Mouse (Mus musculus) bone marrow, adult 2 months (tissue): ENCODE measurements around the gene Myadml2.

Experiments used
- CTCF ChIP-seq: fragments of 200-500 bp; IDR thresholded peaks from 2 replicates; pipeline ENCODE4 v1.5.1; 2011; ENCODE audit warnings: low read length, control low read depth; ENCODE audit not compliant: control insufficient read depth, insufficient read depth
- POLR2A ChIP-seq: fragments of 200-500 bp; IDR thresholded peaks from 2 replicates; pipeline ENCODE4 v1.6.1; 2011; ENCODE audit warnings: low read depth, mild to moderate bottlenecking, control low read depth, low read length, borderline replicate concordance; ENCODE audit not compliant: control insufficient read depth

GRCm38 (mm10) chr11:120612763-120613162 lies 35.2 kb downstream of the Myadml2 start:
- TF ChIP-seq POLR2A, result no peak
- TF ChIP-seq CTCF, result peak; percentile 95
